Mouse (Mus musculus): ENCODE data around the gene Elovl2.

GRCm38 (mm10) chr13:41267827-41268408, 47.7 kb upstream of the Elovl2 start:
- no peak for TF ChIP-seq EP300 (IDR thresholded peaks at IDR 0.05; ENCODE audit: low read depth)
- TF ChIP-seq CTCF (IDR thresholded peaks at IDR 0.05; ENCODE audit: low read depth): no peak
